Mouse (Mus musculus) embryonic stem cell, embryonic (primary cell): Measurements from ENCODE around the gene Tekt1.

Experiments used
- CTCF ChIA-PET, 4 experiments: fragments of 300-600 bp in 2 of 4; fragments of 350-600 bp in 2 of 4; sonication (Branson Sonifier 250); formaldehyde crosslinking; loops; one replicate each; lab custom pipeline; 2022; ENCODE audit warnings: inconsistent platforms in 2 of 4; lab: Charles Lee
- POLR2A ChIA-PET, 4 experiments: fragments of 300-600 bp in 2 of 4; fragments of 350-600 bp in 2 of 4; sonication (Branson Sonifier 250); formaldehyde crosslinking; loops; one replicate each; lab custom pipeline; 2022; ENCODE audit warnings: antibody characterized with exemption in 4 of 4, inconsistent platforms in 1 of 4; lab: Charles Lee

The Tekt1 gene

DNA sequence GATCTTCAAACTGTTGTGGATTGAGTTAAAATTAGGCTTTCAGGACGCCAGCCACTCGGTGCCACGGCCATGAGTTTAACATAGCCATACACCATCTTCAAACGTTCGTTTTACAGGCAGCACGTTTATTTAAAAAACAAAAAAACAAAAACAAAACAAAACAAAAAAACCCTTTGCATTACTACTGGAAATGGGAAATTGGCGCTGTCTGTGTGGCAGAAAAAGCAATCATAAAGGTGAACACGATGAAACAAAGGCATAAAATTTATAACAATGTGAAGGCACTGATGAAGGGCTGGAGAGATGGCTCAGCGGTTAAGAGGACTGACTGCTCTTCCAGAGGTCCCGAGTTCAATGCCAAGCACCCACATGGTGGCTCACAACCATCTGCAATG is at the start of gene Tekt1:
Gene Tekt1 (minus strand): TSS at position 96 of the 395 bp plus-strand sequence.
- ChIA-PET CTCF (interaction anchor here in 3 of 4 experiments (0.5 to 1.6 kb wide), 4 partner anchors 8 to 635 kb away, joined by 3 to 6 read pairs (median 4); no protein-coding TSS in a partner anchor), POLR2A (interaction anchor here in 2 of 4 experiments (1.0 to 1.8 kb wide), 10 partner anchors 9 to 73 kb away, joined by 3 to 5 read pairs (median 4); partner anchors contain the start of genes Ggt6 (in 1 of the 2), Smtnl2 (in 1 of the 2) and Xaf1 (in 1 of the 2))

DNA sequence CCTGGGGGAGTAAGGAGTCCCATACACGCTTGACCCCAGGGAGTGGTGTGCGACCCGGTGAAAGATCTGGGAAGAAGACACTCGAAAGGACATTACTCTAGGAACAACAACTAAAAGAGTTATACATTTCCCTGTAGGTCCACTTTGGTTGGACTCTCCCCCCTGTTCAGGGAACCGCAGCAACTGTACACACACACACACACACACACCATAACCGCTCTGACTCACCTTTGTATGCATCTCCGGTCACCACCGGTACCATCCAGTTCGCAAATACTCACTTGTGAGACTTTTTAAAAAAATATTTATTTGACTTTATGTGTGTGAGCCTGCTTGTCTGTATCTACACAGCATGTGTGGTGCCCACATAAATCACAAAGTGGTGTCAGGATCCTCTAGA is 49.7 kb upstream of the Tekt1 start:
- POLR2A ChIA-PET = interaction anchor here in 3 of 4 experiments (1.0 to 4.6 kb wide), 17 partner anchors 7 to 205 kb away, joined by 3 to 45 read pairs (median 8); partner anchors contain the start of genes 4933427D14Rik (in 1 of the 3), Gm43951 (in 1 of the 3), Mybbp1a (in 1 of the 3) and Txndc17 (in 1 of the 3)
- CTCF ChIA-PET = interaction anchor here in 3 of 4 experiments (1.1 to 3.5 kb wide), 8 partner anchors 11 to 188 kb away, joined by 3 to 27 read pairs (median 7); no protein-coding TSS in a partner anchor

- POLR2A ChIA-PET = interaction anchor here (0.7 to 4.6 kb wide), 50 partner anchors 8 to 1743 kb away, joined by 3 to 45 read pairs (median 4); partner anchors contain the start of genes Ggt6 (in 2 of the 4), 4933427D14Rik (in 1 of the 4), Gm43951 (in 1 of the 4) and Mybbp1a (in 1 of the 4)
- CTCF ChIA-PET = interaction anchor here (0.6 to 3.5 kb wide), 32 partner anchors 9 to 1714 kb away, joined by 3 to 27 read pairs (median 4); partner anchors contain the start of gene Ggt6 (in 1 of the 4)
Observed at GRCm38 (mm10) chr11:72411093-72411921, 49.1 kb upstream of the Tekt1 start, which contains the start of gene Smtnl2. Gene Smtnl2, minus strand, starts transcription at chr11:72411713.

DNA sequence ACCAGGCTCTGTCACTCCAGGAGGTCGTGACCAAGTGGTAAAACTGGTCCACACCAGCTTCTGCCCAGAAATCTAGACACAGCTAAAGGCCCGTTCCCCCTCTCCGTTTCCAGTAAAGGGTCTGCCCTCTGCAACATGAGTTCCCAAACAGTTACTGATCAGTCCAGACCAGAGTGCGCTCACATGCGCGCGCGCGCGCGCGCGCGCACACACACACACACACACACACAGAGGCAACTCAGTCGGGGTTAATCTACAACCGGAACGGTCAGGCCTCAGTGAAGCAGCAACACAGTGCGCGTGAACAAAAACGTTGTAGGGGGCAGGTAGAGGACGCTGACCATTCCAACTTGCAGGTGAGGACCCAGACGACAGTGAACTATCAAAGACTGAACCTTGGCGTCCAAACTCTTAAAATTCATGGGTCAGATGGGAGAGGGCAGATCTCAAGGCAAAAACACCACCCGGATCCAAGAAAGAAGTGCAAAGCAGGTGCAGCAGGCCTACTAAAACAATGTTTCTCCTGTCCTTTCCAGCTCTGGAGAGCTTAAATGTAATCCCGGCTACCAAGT is 48.4 kb upstream of the Tekt1 start:
- POLR2A ChIA-PET = interaction anchor here (0.6 to 4.6 kb wide), 47 partner anchors 8 to 1742 kb away, joined by 3 to 45 read pairs (median 4); partner anchors contain the start of genes Ggt6 (in 2 of the 4), 4933427D14Rik (in 1 of the 4), Gm43951 (in 1 of the 4) and Mybbp1a (in 1 of the 4)
- CTCF ChIA-PET = interaction anchor here (0.6 to 3.5 kb wide), 31 partner anchors 8 to 186 kb away, joined by 3 to 27 read pairs (median 4); partner anchors contain the start of gene Ggt6 (in 1 of the 4)

GRCm38 (mm10) chr11:72409649-72410385 is 47.6 kb upstream of the Tekt1 start:
- POLR2A ChIA-PET = interaction anchor here (0.6 to 4.6 kb wide), 35 partner anchors 8 to 203 kb away, joined by 3 to 45 read pairs (median 5); partner anchors contain the start of genes 4933427D14Rik (in 1 of the 4), Ggt6 (in 1 of the 4), Gm43951 (in 1 of the 4) and Spns2 (in 1 of the 4)

DNA sequence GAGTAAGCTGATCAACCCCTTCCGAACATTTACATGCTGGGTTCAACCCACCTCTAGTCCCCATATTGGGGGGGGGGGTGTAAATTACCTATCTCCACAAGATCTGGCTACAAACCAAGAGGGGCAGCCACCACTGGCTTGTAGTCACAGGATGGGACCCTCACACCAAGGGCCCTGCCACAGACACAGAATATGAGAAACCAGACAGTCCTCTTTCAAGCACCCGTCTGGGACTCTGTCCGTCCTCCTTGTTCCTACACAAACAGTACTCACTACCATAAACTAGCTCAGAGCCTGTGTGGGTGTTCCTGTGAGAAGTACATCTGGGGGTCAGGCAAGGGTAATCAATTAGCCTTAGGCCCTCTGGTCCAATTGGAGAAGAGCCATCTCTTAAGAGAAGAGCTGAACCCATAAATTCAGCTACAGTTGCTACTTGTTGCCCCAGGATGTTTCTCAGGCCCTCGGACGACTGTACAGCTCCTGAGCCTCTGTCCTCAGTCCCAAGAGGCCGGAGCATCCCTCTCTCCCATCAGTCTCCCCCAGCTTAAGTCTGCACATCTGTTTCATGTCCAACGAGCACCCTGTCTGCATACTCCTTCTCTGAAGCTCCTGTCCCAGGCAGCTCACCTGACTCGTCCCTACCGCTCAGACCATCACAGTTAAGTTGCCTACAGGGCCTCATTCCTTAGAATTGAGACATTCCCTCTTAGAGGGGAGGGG is 46.4 kb upstream of the Tekt1 start:
- ChIA-PET POLR2A (interaction anchor here (0.6 to 4.6 kb wide), 23 partner anchors 8 to 67 kb away, joined by 3 to 45 read pairs (median 4); no protein-coding TSS in a partner anchor), CTCF (interaction anchor here in 2 of 4 experiments (0.6 to 3.5 kb wide), 8 partner anchors 10 to 151 kb away, joined by 3 to 27 read pairs (median 4); no protein-coding TSS in a partner anchor)

More at GRCm38 (mm10) chr11:72409649-72410385, 47.6 kb upstream of the Tekt1 start:
- CTCF ChIA-PET = interaction anchor here (0.6 to 3.5 kb wide), 16 partner anchors 9 to 68 kb away, joined by 3 to 27 read pairs (median 6); no protein-coding TSS in a partner anchor

DNA sequence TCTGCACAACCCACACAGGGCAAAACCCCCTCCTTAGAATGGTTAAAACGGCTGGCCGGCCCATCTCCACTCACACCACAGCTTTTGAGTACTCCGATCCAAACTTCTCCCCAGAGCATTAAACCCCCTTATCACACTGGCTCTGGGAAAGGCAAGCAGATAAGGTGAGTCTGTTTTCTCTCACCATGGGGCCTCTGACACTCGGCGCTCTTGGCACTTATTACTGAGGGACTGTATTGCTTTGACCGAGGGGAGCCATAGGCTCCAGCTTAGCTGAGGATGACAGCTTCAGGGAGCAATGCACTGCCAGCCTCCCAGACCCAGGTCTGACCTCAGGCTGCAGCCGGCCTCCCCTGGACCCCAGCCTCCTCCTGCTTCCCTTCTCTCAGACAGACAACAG is 45.3 kb upstream of the Tekt1 start:
- ChIA-PET CTCF (interaction anchor here in 2 of 4 experiments (0.5 to 1.4 kb wide), 4 partner anchors 11 to 132 kb away, joined by 3 to 4 read pairs (median 4); no protein-coding TSS in a partner anchor), POLR2A (interaction anchor here (0.7 to 4.6 kb wide), 19 partner anchors 6 to 64 kb away, joined by 3 to 45 read pairs (median 5); partner anchors contain the start of gene Tekt1 (in 1 of the 4))

- POLR2A ChIA-PET = interaction anchor here (0.7 to 2.7 kb wide), 14 partner anchors 9 to 64 kb away, joined by 3 to 13 read pairs (median 4); partner anchors contain the start of gene Tekt1 (in 1 of the 4)
- CTCF ChIA-PET = interaction anchor here in 1 of 4 experiments (1.4 kb wide), 1 partner anchor 63 kb away, joined by 4 read pairs; no protein-coding TSS in a partner anchor
Observed at GRCm38 (mm10) chr11:72407081-72407480, 44.8 kb upstream of the Tekt1 start.

- CTCF ChIA-PET = no interaction called here
- POLR2A ChIA-PET = interaction anchor here in 1 of 4 experiments (1.8 kb wide), 1 partner anchor 58 kb away, joined by 6 read pairs; no protein-coding TSS in a partner anchor
Observed at GRCm38 (mm10) chr11:72406079-72406675, 43.9 kb upstream of the Tekt1 start.

GRCm38 (mm10) chr11:72405532-72405931 is 43.3 kb upstream of the Tekt1 start:
- POLR2A ChIA-PET = no interaction called here
- CTCF ChIA-PET = no interaction called here

DNA sequence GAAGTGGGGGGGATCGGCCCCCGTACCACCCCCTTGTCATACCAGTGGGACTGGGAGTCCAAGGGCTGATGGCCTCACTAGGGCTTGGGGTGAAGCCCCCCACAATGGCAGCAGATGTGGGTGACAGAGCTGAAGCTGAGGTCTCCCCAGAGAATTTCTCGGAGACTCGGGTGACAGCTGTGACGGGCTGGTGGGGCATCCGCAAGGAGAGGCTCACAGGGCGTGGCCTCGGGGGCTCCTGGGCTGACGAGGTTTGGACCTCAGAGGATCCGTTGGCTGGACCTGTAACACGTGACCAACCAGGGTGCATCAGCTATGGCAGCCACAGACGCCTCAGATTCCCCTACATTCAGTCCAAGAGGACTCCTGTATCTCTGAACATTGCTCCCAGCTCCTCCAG is 40.7 kb upstream of the Tekt1 start:
- ChIA-PET CTCF (interaction anchor here in 1 of 4 experiments (1.1 kb wide), 1 partner anchor 26 kb away, joined by 4 read pairs; no protein-coding TSS in a partner anchor), POLR2A (interaction anchor here in 3 of 4 experiments (0.5 to 4.6 kb wide), 11 partner anchors 7 to 164 kb away, joined by 3 to 45 read pairs (median 4); partner anchors contain the start of gene Smtnl2 (in 2 of the 3))

- POLR2A ChIA-PET = interaction anchor here in 3 of 4 experiments (0.8 to 4.6 kb wide), 30 partner anchors 8 to 136 kb away, joined by 3 to 45 read pairs (median 4); partner anchors contain the start of genes Smtnl2 (in 3 of the 3), Ggt6 (in 1 of the 3) and Tekt1 (in 1 of the 3)
- CTCF ChIA-PET = interaction anchor here in 3 of 4 experiments (0.8 to 2.4 kb wide), 5 partner anchors 9 to 60 kb away, joined by 3 to 7 read pairs (median 3); partner anchors contain the start of gene Smtnl2 (in 1 of the 3)
Observed at GRCm38 (mm10) chr11:72402017-72402416, 39.8 kb upstream of the Tekt1 start.

- POLR2A ChIA-PET = interaction anchor here (0.5 to 4.6 kb wide), 30 partner anchors 8 to 137 kb away, joined by 3 to 45 read pairs (median 4); partner anchors contain the start of genes Smtnl2 (in 3 of the 4) and Tekt1 (in 1 of the 4)
- CTCF ChIA-PET = interaction anchor here in 3 of 4 experiments (0.6 to 2.4 kb wide), 9 partner anchors 10 to 221 kb away, joined by 3 to 7 read pairs (median 3); partner anchors contain the start of gene Smtnl2 (in 2 of the 3)
Observed at GRCm38 (mm10) chr11:72401068-72401467, 38.8 kb upstream of the Tekt1 start.

GRCm38 (mm10) chr11:72397811-72398525 is 35.7 kb upstream of the Tekt1 start:
- POLR2A ChIA-PET = interaction anchor here in 2 of 4 experiments (0.9 to 2.5 kb wide), 3 partner anchors 13 to 41 kb away, joined by 3 to 8 read pairs (median 4); partner anchors contain the start of gene Smtnl2 (in 1 of the 2)
- CTCF ChIA-PET = interaction anchor here in 2 of 4 experiments (0.5 to 1.2 kb wide), 2 partner anchors 27 to 262 kb away, joined by 3 read pairs; no protein-coding TSS in a partner anchor
